Comparison of ENCODE assay signal across 21 mouse cellular contexts in genomic region chr15:91064310-91064826, GRCm38 (mm10). TPM values are rescaled to one million over a fixed set of nuclear protein-coding genes. Genes with fewer than 3 reads are reported as not detected.
A peak's percentile ranks its signal among the peaks of the same experiment; 100 is the strongest.
DNase-seq lines count a peak whose midpoint lies in the region; ATAC-seq and TF ChIP-seq lines count a peak whose summit lies in the region.
"Had no signal": no experiment of that assay in that cellular context is flagged by ENCODE, and none has a peak within 500 bp of the region (broad histone marks: within the 10 kb centered on the region; RNA-seq: fewer than 3 reads in every experiment).

No protein-coding gene starts in this region.

- no peaks in the 10 kb centered on the region for H3K36me3 ChIP-seq in forebrain, embryonic 13.5 days (ENCODE audit: poor library complexity, severe bottlenecking)
- H3K36me3 ChIP-seq in forebrain, postnatal 0 days (ENCODE audit: insufficient read depth): no peaks in the 10 kb centered on the region
- no peaks in the 10 kb centered on the region for H3K36me3 ChIP-seq in heart, embryonic 15.5 days
- no peaks in the 10 kb centered on the region for H3K36me3 ChIP-seq in heart, embryonic 10.5 days
- H3K36me3 ChIP-seq in lung, embryonic 16.5 days (ENCODE audit: control insufficient read depth, insufficient read depth, low read length): no peaks in the 10 kb centered on the region
- no peaks in the 10 kb centered on the region for H3K36me3 ChIP-seq in stomach, embryonic 16.5 days (ENCODE audit: control insufficient read depth, insufficient read depth, low read length)
- H3K36me3 ChIP-seq: embryonic facial prominence, embryonic 10.5 days; forebrain, embryonic 10.5 days; G1E; hindbrain, embryonic 10.5 days; hindbrain, embryonic 15.5 days had no signal

- no peak for DNase-seq in forebrain, postnatal 0 days
- no peak for DNase-seq in heart, embryonic 10.5 days (ENCODE audit: low spot score)
- no peak for DNase-seq in lung, postnatal 14 days
- no peak for DNase-seq in frontal cortex, postnatal 14 days (ENCODE audit: low spot score in 2 of 2)
- DNase-seq: adrenal gland, adult 8-10 months; adrenal gland, postnatal 36 days; B cell, adult 2 months; cerebellum, adult 2 months; gastrocnemius, postnatal 14 days had no signal

- WGBS in forebrain, embryonic 13.5 days: 90% methylated on average over 12 of the region's 12 CpGs
- 74% methylated on average over 12 of the region's 12 CpGs for WGBS in forebrain, postnatal 0 days
- WGBS in heart, embryonic 15.5 days: 81% methylated on average over 12 of the region's 12 CpGs
- WGBS in heart, embryonic 10.5 days: 89% methylated on average over 12 of the region's 12 CpGs
- WGBS in lung, embryonic 16.5 days: 82% methylated on average over 12 of the region's 12 CpGs
- 66% methylated on average over 12 of the region's 12 CpGs for WGBS in stomach, embryonic 16.5 days

- H3K27me3 ChIP-seq in forebrain, embryonic 13.5 days: no peaks in the 10 kb centered on the region
- H3K27me3 ChIP-seq in forebrain, postnatal 0 days (ENCODE audit: insufficient read depth, low read length): no peaks in the 10 kb centered on the region
- no peaks in the 10 kb centered on the region for H3K27me3 ChIP-seq in heart, embryonic 15.5 days
- H3K27me3 ChIP-seq in heart, embryonic 10.5 days (ENCODE audit: insufficient read depth, poor library complexity, severe bottlenecking): no peaks in the 10 kb centered on the region
- H3K27me3 ChIP-seq in lung, embryonic 16.5 days (ENCODE audit: control insufficient read depth, insufficient read depth, low read depth, low read length): no peaks in the 10 kb centered on the region
- H3K27me3 ChIP-seq in stomach, embryonic 16.5 days (ENCODE audit: control insufficient read depth, insufficient read depth, low read length): no peaks in the 10 kb centered on the region
- H3K27me3 ChIP-seq: hindbrain, embryonic 15.5 days had no signal

- ATAC-seq in forebrain, embryonic 13.5 days: 0 out of 2 replicates have a peak, but pooled peaks have one; percentile 50
- ATAC-seq in forebrain, postnatal 0 days: no peak
- ATAC-seq in heart, embryonic 15.5 days (replicated peaks; ENCODE audit: insufficient number of reproducible peaks, insufficient read depth, low FRiP score, low read depth): peak; percentile 50; the same call in 1 of the 2 replicates
- 0 out of 2 replicates have a peak, but pooled peaks have one; percentile 34 for ATAC-seq in lung, embryonic 16.5 days (ENCODE audit: low read depth)
- ATAC-seq in stomach, embryonic 16.5 days (ENCODE audit: insufficient read depth, low FRiP score): 0 out of 2 replicates have a peak, but pooled peaks have one; percentile 44
- ATAC-seq: CD4-positive, CD25-positive, alpha-beta regulatory T cell, adult 4 months; inflammation-experienced regulatory T-cells, adult 6 months had no signal

- peaks cover 11% of the 10 kb centered on the region; the same call in 1 of the 2 replicates for H3K9me3 ChIP-seq in forebrain, embryonic 13.5 days (replicated peaks)
- no peaks in the 10 kb centered on the region for H3K9me3 ChIP-seq in forebrain, postnatal 0 days (ENCODE audit: low read length)
- H3K9me3 ChIP-seq in heart, embryonic 15.5 days (replicated peaks): no peaks in the 10 kb centered on the region
- H3K9me3 ChIP-seq in heart, embryonic 10.5 days: no peaks in the 10 kb centered on the region
- no peaks in the 10 kb centered on the region for H3K9me3 ChIP-seq in lung, embryonic 16.5 days (ENCODE audit: control insufficient read depth, low read length)
- H3K9me3 ChIP-seq in stomach, embryonic 16.5 days (replicated peaks; ENCODE audit: control insufficient read depth, low read length): no peaks in the 10 kb centered on the region
- H3K9me3 ChIP-seq: hindbrain, embryonic 15.5 days had no signal

- no peak overlapping the region for H3K4me3 ChIP-seq in forebrain, embryonic 13.5 days
- H3K4me3 ChIP-seq in forebrain, postnatal 0 days (ENCODE audit: low read depth, low read length): no peak overlapping the region
- no peak overlapping the region for H3K4me3 ChIP-seq in heart, embryonic 15.5 days
- no peak overlapping the region for H3K4me3 ChIP-seq in heart, embryonic 10.5 days
- no peak overlapping the region for H3K4me3 ChIP-seq in lung, embryonic 16.5 days (ENCODE audit: low read length)
- no peak overlapping the region for H3K4me3 ChIP-seq in stomach, embryonic 16.5 days (replicated peaks; ENCODE audit: low read length)
- H3K4me3 ChIP-seq: embryonic facial prominence, embryonic 10.5 days; forebrain, embryonic 10.5 days; hindbrain, embryonic 10.5 days; hindbrain, embryonic 15.5 days had no signal

- no peak overlapping the region for H3K4me2 ChIP-seq in forebrain, embryonic 13.5 days
- H3K4me2 ChIP-seq in forebrain, postnatal 0 days (ENCODE audit: low read depth): no peak overlapping the region
- no peak overlapping the region for H3K4me2 ChIP-seq in heart, embryonic 15.5 days
- H3K4me2 ChIP-seq in lung, embryonic 16.5 days (ENCODE audit: low read depth, low read length): no peak overlapping the region
- H3K4me2 ChIP-seq in stomach, embryonic 16.5 days (ENCODE audit: low read depth, low read length): no peak overlapping the region
- H3K4me2 ChIP-seq: heart, embryonic 11.5 days; hindbrain, embryonic 15.5 days had no signal

- peaks cover 14% of the 10 kb centered on the region for H3K4me1 ChIP-seq in forebrain, embryonic 13.5 days
- H3K4me1 ChIP-seq in forebrain, postnatal 0 days (ENCODE audit: insufficient read depth): 0 out of 2 replicates have a peak, but pooled peaks cover 3% of the 10 kb centered on the region
- no peaks in the 10 kb centered on the region for H3K4me1 ChIP-seq in heart, embryonic 15.5 days (replicated peaks)
- H3K4me1 ChIP-seq in heart, embryonic 10.5 days: no peaks in the 10 kb centered on the region
- peaks cover 5% of the 10 kb centered on the region for H3K4me1 ChIP-seq in lung, embryonic 16.5 days (replicated peaks; ENCODE audit: control insufficient read depth, insufficient read depth, low read length)
- H3K4me1 ChIP-seq in stomach, embryonic 16.5 days (ENCODE audit: control insufficient read depth, insufficient read depth, low read length): no peaks in the 10 kb centered on the region
- H3K4me1 ChIP-seq: embryonic facial prominence, embryonic 10.5 days had no signal

- no peak overlapping the region for H3K9ac ChIP-seq in forebrain, embryonic 13.5 days
- no peak overlapping the region for H3K9ac ChIP-seq in forebrain, postnatal 0 days
- no peak overlapping the region for H3K9ac ChIP-seq in heart, embryonic 15.5 days
- no peak overlapping the region for H3K9ac ChIP-seq in lung, embryonic 16.5 days (ENCODE audit: low read length)
- no peak overlapping the region for H3K9ac ChIP-seq in stomach, embryonic 16.5 days (ENCODE audit: low read length)
- H3K9ac ChIP-seq: hindbrain, embryonic 15.5 days had no signal

- TF ChIP-seq CTCF in forebrain, postnatal 0 days (IDR thresholded peaks at IDR 0.05; ENCODE audit: low read depth): no peak

- 0 out of 2 replicates have a peak overlapping the region, but pooled peaks have one; percentile 3 for H3K27ac ChIP-seq in forebrain, embryonic 13.5 days
- H3K27ac ChIP-seq in forebrain, postnatal 0 days (ENCODE audit: low read depth, low read length): no peak overlapping the region
- H3K27ac ChIP-seq in heart, embryonic 15.5 days: no peak overlapping the region
- H3K27ac ChIP-seq in heart, embryonic 10.5 days: no peak overlapping the region
- no peak overlapping the region for H3K27ac ChIP-seq in lung, embryonic 16.5 days (ENCODE audit: low read length)
- H3K27ac ChIP-seq in stomach, embryonic 16.5 days (ENCODE audit: low read length): no peak overlapping the region
- H3K27ac ChIP-seq: embryonic facial prominence, embryonic 10.5 days; hindbrain, embryonic 15.5 days had no signal

RNA-seq across cellular contexts. Expression of gene Kif21a, which starts 14.6 kb away (rescaled TPM):
- 54.9 and 56.4 TPM in 2 replicates for polyA plus RNA-seq in forebrain, embryonic 13.5 days (2015; fragmentation: Nextera tagmentation; extraction: Ambion mirVana)
- total RNA-seq in forebrain, postnatal 0 days (2014; rRNA removed): 44.8 and 56.8 TPM in 2 replicates
- polyA plus RNA-seq in forebrain, postnatal 0 days (2015; fragmentation: Nextera tagmentation; extraction: Ambion mirVana): 15.8 and 24.5 TPM in 2 replicates
- 4.1 and 4.8 TPM in 2 replicates for polyA plus RNA-seq in heart, embryonic 15.5 days (2015; fragmentation: Nextera tagmentation; extraction: Ambion mirVana)
- polyA plus RNA-seq in heart, embryonic 10.5 days (2016; fragmentation: Nextera tagmentation; extraction: Ambion mirVana): 4.9 and 5.0 TPM in 2 replicates
- polyA plus RNA-seq in lung, embryonic 16.5 days (2015; fragmentation: Nextera tagmentation; extraction: Ambion mirVana): 6.7 and 7.1 TPM in 2 replicates
- polyA plus RNA-seq in stomach, embryonic 16.5 days (2015; fragmentation: Nextera tagmentation; extraction: Ambion mirVana): 20.8 and 24.8 TPM in 2 replicates
- total RNA-seq: G1E had no signal
- polyA plus RNA-seq: CD4-positive, CD25-positive, alpha-beta regulatory T cell, adult 4 months; G1E; inflammation-experienced regulatory T-cells, adult 6 months had no signal
